Mouse (Mus musculus) heart, embryonic 15.5 days (tissue): ENCODE data around the gene Pld3. TPM values are rescaled to one million over a fixed set of nuclear protein-coding genes. Genes with fewer than 3 reads are reported as not detected.

ENCODE experiments used
- ATAC-seq: fragments of 200-750 bp; cut with Nextera tagmentation; replicated peaks from 2 replicates; pipeline ENCODE4 v1.8.0; 2017; ENCODE audit warnings: low read depth, moderate TSS enrichment; ENCODE audit not compliant: insufficient number of reproducible peaks, insufficient read depth, low FRiP score
- H3K27ac ChIP-seq: fragments of 300-500 bp; sonication (generic); 2 replicates; pipeline ENCODE4 v1.5.1; 2015; ENCODE audit warnings: mild to moderate bottlenecking, inconsistent platforms
- H3K27me3 ChIP-seq: fragments of 300-500 bp; sonication (generic); 2 replicates; pipeline ENCODE4 v1.6.1; 2015; ENCODE audit warnings: inconsistent platforms
- H3K36me3 ChIP-seq: fragments of 300-500 bp; sonication (generic); 2 replicates; pipeline ENCODE4 v1.6.1; 2015; ENCODE audit warnings: mild to moderate bottlenecking, inconsistent platforms
- H3K4me1 ChIP-seq: fragments of 300-500 bp; sonication (generic); replicated peaks from 2 replicates; pipeline ENCODE4 v1.6.1; 2015; ENCODE audit warnings: inconsistent platforms
- H3K4me2 ChIP-seq: fragments of 300-500 bp; sonication (generic); 2 replicates; pipeline ENCODE4 v1.6.1; 2015; ENCODE audit warnings: inconsistent platforms, mild to moderate bottlenecking, moderate library complexity
- H3K4me3 ChIP-seq: fragments of 300-500 bp; sonication (generic); 2 replicates; pipeline ENCODE4 v1.5.1; 2015; ENCODE audit warnings: mild to moderate bottlenecking, inconsistent platforms
- H3K9ac ChIP-seq: fragments of 300-500 bp; sonication (generic); 2 replicates; pipeline ENCODE4 v1.6.1; 2015; ENCODE audit warnings: mild to moderate bottlenecking, inconsistent platforms
- H3K9me3 ChIP-seq: fragments of 300-500 bp; sonication (generic); replicated peaks from 2 replicates; pipeline ENCODE4 v1.6.1; 2016; ENCODE audit warnings: inconsistent platforms
- WGBS: fragments of 180-500 bp; shearing (Covaris S2); methylation state at CpG from one replicate; pipeline ENCODE4 v1.1.7; 2015; ENCODE audit warnings: mixed read lengths; 5-methylcytosine and 5-hydroxymethylcytosine counted together
- polyA plus RNA-seq: library from polyadenylated mRNA; unstranded; fragments of >200 nt; fragmentation: Nextera tagmentation; extraction: Ambion mirVana; gene quantifications from 2 replicates; pipeline ENCODE4 v1.2.1, GENCODE M21; 2015

Pld3 gene
- polyA plus RNA-seq, 1 experiment from 2014 or later = 49.3 TPM

DNA sequence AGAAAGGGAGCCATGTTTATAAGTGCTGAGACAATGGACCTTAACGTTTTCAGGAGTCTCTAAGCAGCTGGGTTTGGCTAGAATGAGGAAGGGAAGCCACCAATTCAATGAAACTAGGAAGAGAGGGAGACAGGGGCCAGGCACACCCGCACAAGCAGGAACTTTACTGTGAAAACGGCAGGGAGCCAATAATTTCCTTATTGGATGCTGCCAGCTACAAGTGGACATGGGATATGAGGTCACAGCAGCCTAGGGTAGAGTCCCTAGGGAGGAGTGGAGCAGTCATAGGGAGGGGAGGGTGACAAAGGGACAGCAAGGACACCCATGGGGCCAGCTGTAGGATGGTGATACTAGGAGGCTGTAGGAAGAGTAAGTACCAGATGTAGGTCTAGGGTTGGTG is 60.0 kb downstream of the Pld3 start:
- peaks cover 48% of the 10 kb centered on the region for H3K4me1 ChIP-seq
- no peak for ATAC-seq
- peak overlapping the region; percentile 97 for H3K27ac ChIP-seq
- H3K27me3 ChIP-seq = no peaks in the 10 kb centered on the region
- H3K4me2 ChIP-seq = no peak overlapping the region
- H3K36me3 ChIP-seq = peaks cover 9% of the 10 kb centered on the region
- no peak overlapping the region for H3K4me3 ChIP-seq
- H3K9me3 ChIP-seq = no peaks in the 10 kb centered on the region
- WGBS = 55% methylated on average over 3 of the region's 3 CpGs
- H3K9ac ChIP-seq = no peak overlapping the region

DNA sequence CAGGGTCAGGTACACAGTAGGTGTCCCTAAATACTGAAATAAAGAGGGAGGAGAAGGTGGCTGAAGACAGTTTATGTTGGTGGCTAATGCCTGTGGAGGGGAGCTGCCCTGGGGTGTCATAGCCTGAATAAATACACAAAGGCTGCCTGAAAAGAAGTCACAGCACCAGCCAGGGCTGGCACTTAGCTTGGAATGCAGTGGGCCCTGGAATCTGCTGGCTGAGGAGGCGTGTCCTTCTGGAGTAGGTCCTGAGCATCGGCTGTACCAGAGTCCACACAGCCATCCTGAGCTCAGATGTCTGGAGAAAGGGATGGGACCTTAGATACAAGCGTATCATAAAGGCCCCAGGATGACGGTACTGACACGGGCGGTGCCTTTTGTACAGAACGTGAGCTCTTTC is 61.2 kb downstream of the Pld3 start:
- Histone ChIP-seq H3K27ac (peak overlapping the region; percentile 97), H3K9ac (no peak overlapping the region; the same call in 1 of the 2 replicates), H3K36me3 (peaks cover 9% of the 10 kb centered on the region), H3K4me1 (peaks cover 44% of the 10 kb centered on the region), H3K4me2 (peak overlapping the region; percentile 44), H3K27me3 (no peaks in the 10 kb centered on the region), H3K9me3 (no peaks in the 10 kb centered on the region), H3K4me3 (no peak overlapping the region)
- 43% methylated on average over 7 of the region's 7 CpGs for WGBS
- no peak for ATAC-seq

GRCm38 (mm10) chr7:27490543-27491329 is 62.3 kb downstream of the Pld3 start:
- Histone ChIP-seq H3K4me2 (peak overlapping the region; percentile 62), H3K4me3 (peak overlapping the region; percentile 41), H3K9me3 (no peaks in the 10 kb centered on the region), H3K27me3 (no peaks in the 10 kb centered on the region), H3K36me3 (peaks cover 9% of the 10 kb centered on the region), H3K4me1 (peaks cover 44% of the 10 kb centered on the region), H3K27ac (peak overlapping the region; percentile 97), H3K9ac (peak overlapping the region; percentile 56)
- WGBS = 1% methylated on average over 26 of the region's 33 CpGs
- peak; percentile 82 for ATAC-seq

DNA sequence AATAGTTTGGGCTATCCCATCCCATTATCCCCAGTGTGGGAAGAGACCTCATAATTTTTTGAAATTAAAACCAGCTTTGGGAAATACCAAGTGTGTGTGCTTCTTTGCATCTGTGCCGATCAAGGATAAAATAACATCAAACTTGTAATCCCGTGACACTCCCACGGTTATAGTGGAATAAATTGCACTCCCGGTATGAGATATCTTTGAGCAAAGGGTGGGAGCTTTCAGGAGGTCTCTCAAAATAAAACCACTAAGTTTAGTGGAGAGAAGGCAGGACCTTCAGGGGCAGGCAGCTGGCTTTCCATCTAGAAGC is 62.8 kb downstream of the Pld3 start:
- Histone ChIP-seq H3K27ac (peak overlapping the region; percentile 97), H3K4me3 (peak overlapping the region; percentile 41), H3K4me2 (peak overlapping the region; percentile 62), H3K4me1 (peaks cover 49% of the 10 kb centered on the region), H3K36me3 (peaks cover 9% of the 10 kb centered on the region), H3K27me3 (no peaks in the 10 kb centered on the region), H3K9me3 (no peaks in the 10 kb centered on the region), H3K9ac (peak overlapping the region; percentile 56)
- no peak for ATAC-seq
- 18% methylated on average over 4 of the region's 4 CpGs for whole genome bisulfite sequencing

GRCm38 (mm10) chr7:27489270-27489869 is 63.6 kb downstream of the Pld3 start:
- Histone ChIP-seq H3K27ac (peak overlapping the region; percentile 97), H3K4me1 (peaks cover 49% of the 10 kb centered on the region), H3K4me2 (peak overlapping the region; percentile 62; the same call in 1 of the 2 replicates), H3K9me3 (no peaks in the 10 kb centered on the region), H3K27me3 (no peaks in the 10 kb centered on the region), H3K36me3 (peaks cover 9% of the 10 kb centered on the region), H3K4me3 (no peak overlapping the region), H3K9ac (no peak overlapping the region)
- no peak for ATAC-seq
- 86% methylated on average over 25 of the region's 25 CpGs for WGBS

DNA sequence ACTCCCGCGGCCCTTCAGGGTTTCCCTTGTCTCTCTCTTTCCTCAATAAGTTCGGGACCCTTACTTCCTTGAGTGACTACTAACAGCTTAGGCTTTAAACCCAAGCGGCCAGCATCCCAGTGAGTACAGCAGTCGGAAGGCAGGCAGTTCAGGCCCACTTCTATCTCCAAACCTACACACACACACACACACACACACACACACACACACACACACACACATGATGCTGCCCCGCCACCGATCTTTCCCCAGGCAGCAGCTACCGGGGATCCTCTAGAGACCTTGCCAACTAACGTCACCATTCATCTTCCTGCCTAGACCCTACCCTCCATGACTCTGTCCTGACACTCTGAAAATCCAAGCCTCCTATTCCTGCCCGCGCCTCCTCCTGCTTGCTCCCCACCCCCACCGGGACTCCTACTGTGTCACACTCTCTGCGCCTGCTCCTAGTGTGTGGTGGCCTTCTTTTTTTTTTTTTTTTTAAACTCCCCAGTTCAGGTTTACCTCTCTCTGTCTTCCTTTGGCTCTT is 65.2 kb downstream of the Pld3 start:
- peaks cover 49% of the 10 kb centered on the region for H3K4me1 ChIP-seq
- peak overlapping the region; percentile 82 for H3K4me2 ChIP-seq
- peak overlapping the region; percentile 99 for H3K27ac ChIP-seq
- H3K9me3 ChIP-seq = no peaks in the 10 kb centered on the region
- no peaks in the 10 kb centered on the region for H3K27me3 ChIP-seq
- WGBS = under 1% methylated on average over 13 of the region's 13 CpGs
- no peak for ATAC-seq
- H3K4me3 ChIP-seq = peak overlapping the region; percentile 92
- peak overlapping the region; percentile 97 for H3K9ac ChIP-seq
- H3K36me3 ChIP-seq = peaks cover 9% of the 10 kb centered on the region

- H3K27ac ChIP-seq = peak within 1 kb of the TSS; percentile 99
- H3K4me1 ChIP-seq = peaks cover 45% of the 10 kb centered on the region
- no peaks in the 10 kb centered on the region for H3K27me3 ChIP-seq
- H3K9ac ChIP-seq = peak within 1 kb of the TSS; percentile 97
- H3K9me3 ChIP-seq = no peaks in the 10 kb centered on the region
- peak within 1 kb of the TSS; percentile 92 for H3K4me3 ChIP-seq
- peak; percentile 89 for ATAC-seq
- peak within 1 kb of the TSS; percentile 82 for H3K4me2 ChIP-seq
- H3K36me3 ChIP-seq = peaks cover 9% of the 10 kb centered on the region
- under 1% methylated on average over 80 of the region's 80 CpGs for WGBS
These were observed 66.0 kb downstream of the Pld3 start, which contains the start of gene Sertad1 for GRCm38 (mm10) chr7:27486770-27487697. TSS of gene Sertad1 (plus strand) at chr7:27486910.

DNA sequence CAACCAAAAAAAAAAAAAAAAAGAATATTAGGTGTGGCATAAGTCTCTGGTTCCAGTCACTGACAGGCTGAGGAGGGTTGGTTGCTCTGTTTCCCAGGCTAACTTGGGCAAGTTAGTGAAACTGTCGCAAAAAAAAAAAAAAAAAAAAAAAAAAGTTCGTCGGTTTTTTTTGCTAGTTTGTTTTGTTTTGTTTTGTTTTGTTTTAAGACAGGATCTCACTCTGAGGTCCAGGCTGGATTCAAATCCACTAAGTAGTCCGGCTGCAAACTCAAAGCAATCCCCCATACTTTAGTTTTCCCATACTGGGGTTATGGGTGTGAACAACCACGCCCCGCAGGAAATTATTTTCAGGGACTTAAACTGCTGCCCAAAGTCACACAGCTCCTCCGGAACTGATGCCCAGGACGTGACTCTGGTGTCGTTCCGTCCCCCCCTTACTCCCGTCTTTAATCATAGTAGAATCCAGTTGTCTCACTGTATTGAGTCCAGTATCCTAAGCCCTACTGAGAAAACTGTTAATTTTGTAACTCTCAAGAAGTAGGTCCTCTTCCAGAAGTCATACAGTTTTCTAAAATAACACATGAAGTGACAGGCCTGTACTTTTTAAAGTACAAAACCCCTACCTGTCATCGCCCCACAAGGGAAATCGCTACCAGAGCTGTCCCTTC is 66.8 kb downstream of the Pld3 start:
- Histone ChIP-seq H3K4me3 (peak overlapping the region; percentile 92), H3K4me2 (peak overlapping the region; percentile 82), H3K9me3 (no peaks in the 10 kb centered on the region), H3K9ac (peak overlapping the region; percentile 52), H3K27ac (peak overlapping the region; percentile 99), H3K36me3 (peaks cover 9% of the 10 kb centered on the region), H3K27me3 (no peaks in the 10 kb centered on the region), H3K4me1 (peaks cover 43% of the 10 kb centered on the region)
- no peak for ATAC-seq
- 4% methylated on average over 13 of the region's 13 CpGs for WGBS

GRCm38 (mm10) chr7:27483860-27484259 is 69.2 kb downstream of the Pld3 start:
- Histone ChIP-seq H3K9me3 (no peaks in the 10 kb centered on the region), H3K27me3 (no peaks in the 10 kb centered on the region), H3K9ac (no peak overlapping the region), H3K27ac (no peak overlapping the region), H3K4me2 (no peak overlapping the region), H3K4me1 (peaks cover 29% of the 10 kb centered on the region), H3K4me3 (no peak overlapping the region), H3K36me3 (no peaks in the 10 kb centered on the region; the same call in 1 of the 2 replicates)
- WGBS = 80% methylated on average over 4 of the region's 4 CpGs
- no peak for ATAC-seq
